Mouse (Mus musculus): Measurements from ENCODE around the gene T2. TPM values are rescaled to one million over a fixed set of nuclear protein-coding genes. Genes with fewer than 3 reads are reported as not detected.

T2 gene
- polyA plus RNA-seq, 1 experiment from 2014 or later = 0.43 TPM

DNA sequence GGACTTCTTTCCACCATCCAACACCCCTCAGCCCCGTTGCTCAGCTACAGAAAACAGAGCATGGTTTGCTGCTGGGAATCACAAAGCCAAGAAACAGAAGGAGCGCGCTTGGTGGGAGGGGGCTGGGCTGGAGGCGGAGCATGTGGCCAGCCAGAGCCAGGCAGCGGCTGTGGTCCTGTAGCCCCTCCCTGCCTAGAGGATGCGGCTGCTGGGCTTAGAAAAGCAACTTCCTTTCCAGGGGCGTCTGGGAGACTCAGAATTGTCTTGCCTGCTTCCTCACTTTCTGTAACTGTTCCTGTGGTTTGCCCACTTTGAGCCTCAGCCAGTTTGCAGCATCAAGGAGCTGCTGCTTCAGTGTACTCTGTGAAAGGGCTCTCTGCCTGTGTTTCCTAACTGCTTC, 16.0 kb downstream of the T2 start:
- no peaks in the 10 kb centered on the region; the same call in 1 of the 2 replicates for H3K27me3 ChIP-seq (replicated peaks; ENCODE audit: control insufficient read depth, insufficient read depth, low read length)
- no peaks in the 10 kb centered on the region for H3K36me3 ChIP-seq (ENCODE audit: control insufficient read depth, insufficient read depth, low read length)
- WGBS = 0% methylated on average over 7 of the region's 7 CpGs
- DNase-seq (ENCODE audit: low spot score) (peak; percentile 73), ATAC-seq (replicated peaks; ENCODE audit: low FRiP score) (peak; percentile 72)
- H3K4me3 ChIP-seq (ENCODE audit: low read depth, low read length) = peak overlapping the region; percentile 32
- H3K9me3 ChIP-seq (ENCODE audit: control insufficient read depth, low read length) = no peaks in the 10 kb centered on the region
- peaks cover 9% of the 10 kb centered on the region; the same call in 1 of the 2 replicates for H3K4me1 ChIP-seq (replicated peaks; ENCODE audit: control insufficient read depth, insufficient read depth, low read length)
- H3K9ac ChIP-seq (ENCODE audit: low read depth, low read length) = peak overlapping the region; percentile 44
- H3K27ac ChIP-seq (ENCODE audit: low read depth, low read length) = 0 out of 2 replicates have a peak overlapping the region, but pooled peaks have one; percentile 35
- peak overlapping the region; percentile 64 for H3K4me2 ChIP-seq

DNA sequence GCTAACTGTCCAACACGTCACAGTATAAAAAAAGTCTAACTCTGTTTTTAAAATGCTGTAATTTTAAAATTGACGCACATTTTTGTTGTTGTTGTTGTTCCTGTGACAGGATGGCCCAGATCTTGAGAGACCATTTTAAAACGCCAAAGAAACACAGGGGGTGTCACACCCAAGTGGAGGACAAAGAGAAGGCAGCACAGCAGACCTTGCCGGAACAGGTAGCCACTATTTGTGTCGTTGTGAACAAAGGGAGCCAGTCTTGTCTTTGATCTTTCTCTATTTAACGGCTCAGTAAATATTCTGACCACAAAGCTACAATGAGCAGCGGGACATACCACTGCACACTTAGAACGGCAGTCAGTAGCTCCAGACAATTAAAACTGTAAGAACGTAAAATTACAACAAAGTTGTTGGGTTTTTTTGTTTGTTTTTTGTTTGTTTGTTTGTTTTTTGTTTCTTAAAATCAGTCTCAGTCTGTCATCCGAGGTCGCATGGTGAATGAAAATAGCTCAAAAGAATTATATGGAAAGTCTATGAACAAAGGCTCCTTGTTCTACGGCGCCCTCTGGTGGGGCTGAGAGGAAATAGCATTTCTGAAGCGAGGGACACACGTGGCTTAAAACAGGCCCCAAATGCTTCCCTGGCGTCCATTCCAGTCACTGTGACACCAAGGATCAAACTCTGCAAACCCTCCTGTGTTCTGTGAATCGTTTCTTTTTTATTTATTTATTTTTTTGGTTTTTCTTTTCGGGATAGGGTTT, 16.7 kb downstream of the T2 start:
- H3K9ac ChIP-seq (ENCODE audit: low read depth, low read length) = peak overlapping the region; percentile 20
- ATAC-seq (replicated peaks; ENCODE audit: low FRiP score) = peak; percentile 74

DNA sequence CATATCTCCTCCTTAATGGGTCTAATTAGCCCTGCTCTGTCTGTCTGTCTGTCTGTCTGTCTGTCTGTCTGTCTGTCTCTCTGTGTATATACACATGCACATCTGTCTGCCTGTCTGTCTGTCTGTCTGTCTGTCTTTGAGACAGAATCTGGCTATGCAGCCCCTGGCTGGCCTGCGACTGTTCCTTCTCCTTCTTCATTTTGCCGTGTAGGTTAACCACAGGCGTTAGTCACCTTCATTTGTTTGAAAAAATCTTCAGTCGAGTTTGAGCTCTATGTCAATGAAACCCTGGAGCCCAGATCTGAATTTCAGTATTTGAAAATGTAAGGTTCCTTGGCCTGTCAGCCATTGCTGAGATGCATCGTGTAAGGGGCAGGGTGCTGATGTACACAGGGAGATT, 21.5 kb downstream of the T2 start:
- no peak overlapping the region for H3K27ac ChIP-seq (ENCODE audit: low read depth, low read length)
- DNase-seq (ENCODE audit: low spot score) = no peak
- H3K4me3 ChIP-seq (ENCODE audit: low read depth, low read length) = no peak overlapping the region
- ATAC-seq (replicated peaks; ENCODE audit: low FRiP score) = no peak
- no peak overlapping the region for H3K4me2 ChIP-seq
- no peak overlapping the region for H3K9ac ChIP-seq (ENCODE audit: low read depth, low read length)
- H3K36me3 ChIP-seq (ENCODE audit: control insufficient read depth, insufficient read depth, low read length) = no peaks in the 10 kb centered on the region
- no peaks in the 10 kb centered on the region for H3K9me3 ChIP-seq (ENCODE audit: control insufficient read depth, low read length)
- no peaks in the 10 kb centered on the region for H3K27me3 ChIP-seq (replicated peaks; ENCODE audit: control insufficient read depth, insufficient read depth, low read length)
- H3K4me1 ChIP-seq (replicated peaks; ENCODE audit: control insufficient read depth, insufficient read depth, low read length) = no peaks in the 10 kb centered on the region
- 41% methylated on average over 5 of the region's 5 CpGs for WGBS

More for the DNA sequence above, 16.7 kb downstream of the T2 start:
- WGBS = 5% methylated on average over 18 of the region's 18 CpGs
- Histone ChIP-seq H3K4me1 (replicated peaks; ENCODE audit: control insufficient read depth, insufficient read depth, low read length) (peaks cover 9% of the 10 kb centered on the region; the same call in 1 of the 2 replicates), H3K4me2 (peak overlapping the region; percentile 64), H3K27ac (ENCODE audit: low read depth, low read length) (0 out of 2 replicates have a peak overlapping the region, but pooled peaks have one; percentile 35), H3K4me3 (ENCODE audit: low read depth, low read length) (peak overlapping the region; percentile 32), H3K36me3 (ENCODE audit: control insufficient read depth, insufficient read depth, low read length) (no peaks in the 10 kb centered on the region), H3K9me3 (ENCODE audit: control insufficient read depth, low read length) (no peaks in the 10 kb centered on the region), H3K27me3 (replicated peaks; ENCODE audit: control insufficient read depth, insufficient read depth, low read length) (no peaks in the 10 kb centered on the region)
- DNase-seq (ENCODE audit: low spot score) = peak; percentile 64

- H3K9ac ChIP-seq (ENCODE audit: low read depth, low read length) = no peak overlapping the region
- no peak overlapping the region for H3K27ac ChIP-seq (ENCODE audit: low read depth, low read length)
- no peaks in the 10 kb centered on the region for H3K36me3 ChIP-seq (ENCODE audit: control insufficient read depth, insufficient read depth, low read length)
- H3K9me3 ChIP-seq (ENCODE audit: control insufficient read depth, low read length) = no peaks in the 10 kb centered on the region
- peaks cover 29% of the 10 kb centered on the region for H3K27me3 ChIP-seq (replicated peaks; ENCODE audit: control insufficient read depth, insufficient read depth, low read length)
- no peak overlapping the region for H3K4me2 ChIP-seq
- 76% methylated on average over 2 of the region's 2 CpGs for WGBS
- H3K4me3 ChIP-seq (ENCODE audit: low read depth, low read length) = no peak overlapping the region
- no peak for ATAC-seq (replicated peaks; ENCODE audit: low FRiP score)
- H3K4me1 ChIP-seq (replicated peaks; ENCODE audit: control insufficient read depth, insufficient read depth, low read length) = no peaks in the 10 kb centered on the region
- DNase-seq (ENCODE audit: low spot score) = no peak
These were observed 29.6 kb downstream of the T2 start for GRCm38 (mm10) chr17:8385441-8385840.

DNA sequence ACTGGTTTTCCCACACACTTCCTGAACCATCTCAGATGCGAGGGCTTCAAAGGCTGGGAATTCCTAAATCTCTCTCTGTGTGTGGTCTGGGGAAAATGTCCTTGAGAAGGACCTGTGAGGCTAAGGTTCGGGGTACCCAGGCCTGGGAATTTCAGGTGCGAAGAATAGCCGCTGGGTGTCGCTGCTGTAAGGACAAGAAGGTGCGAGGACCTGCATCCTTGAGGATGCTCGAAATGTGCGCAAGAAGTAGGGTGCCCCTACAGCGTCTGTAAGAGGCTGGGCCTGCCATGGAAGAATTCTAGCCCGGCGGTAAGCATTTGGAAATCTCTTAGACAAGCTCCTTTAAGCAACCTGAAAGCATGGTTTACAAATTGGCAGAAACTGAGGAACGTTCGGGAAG, 32.7 kb downstream of the T2 start:
- DNase-seq (ENCODE audit: low spot score) = no peak
- 6% methylated on average over 13 of the region's 13 CpGs for WGBS
- Histone ChIP-seq H3K36me3 (ENCODE audit: control insufficient read depth, insufficient read depth, low read length) (no peaks in the 10 kb centered on the region), H3K27ac (ENCODE audit: low read depth, low read length) (no peak overlapping the region), H3K4me3 (ENCODE audit: low read depth, low read length) (no peak overlapping the region), H3K9ac (ENCODE audit: low read depth, low read length) (no peak overlapping the region), H3K4me1 (replicated peaks; ENCODE audit: control insufficient read depth, insufficient read depth, low read length) (no peaks in the 10 kb centered on the region), H3K4me2 (no peak overlapping the region), H3K27me3 (replicated peaks; ENCODE audit: control insufficient read depth, insufficient read depth, low read length) (peaks cover 42% of the 10 kb centered on the region), H3K9me3 (ENCODE audit: control insufficient read depth, low read length) (no peaks in the 10 kb centered on the region)
- no peak for ATAC-seq (replicated peaks; ENCODE audit: low FRiP score)

DNA sequence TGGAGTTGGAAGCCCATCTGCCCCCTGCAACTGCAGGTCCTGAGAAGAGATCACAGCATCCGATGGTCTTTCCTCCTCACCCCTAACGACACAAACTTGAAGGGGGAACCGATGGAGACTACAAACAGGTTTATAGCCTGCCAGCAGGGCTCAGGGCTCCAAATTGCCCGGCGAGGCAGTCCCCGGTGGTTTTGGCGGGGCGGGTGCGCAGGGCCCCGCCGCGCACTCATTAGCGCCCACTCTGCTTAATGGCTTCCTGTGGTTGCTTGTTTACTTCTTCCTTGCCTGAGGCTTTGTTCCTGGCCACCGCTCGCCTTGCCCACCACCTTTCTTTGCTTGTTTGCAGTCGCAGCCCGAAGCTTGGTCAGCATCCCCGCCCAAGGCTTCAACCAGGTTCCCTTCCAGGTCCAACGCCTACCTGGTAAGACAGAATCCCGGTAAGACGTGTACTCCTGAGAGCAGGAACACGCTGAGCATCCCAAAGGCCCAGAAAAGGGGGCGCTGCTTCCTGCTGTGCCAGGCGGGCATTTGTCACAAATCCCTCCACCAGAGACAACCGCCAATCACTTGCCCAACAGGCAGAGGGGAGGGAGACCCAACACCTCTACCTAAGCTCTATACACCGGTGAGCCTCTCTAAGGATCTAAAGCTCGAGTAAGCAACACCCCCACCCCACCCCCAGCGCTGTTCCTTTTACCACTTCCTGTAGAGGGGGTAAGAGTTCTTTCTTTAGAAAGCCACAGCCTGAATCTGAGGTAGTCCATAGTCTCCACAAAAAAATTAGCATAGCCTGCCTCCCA, 33.4 kb downstream of the T2 start:
- DNase-seq (ENCODE audit: low spot score) (no peak), ATAC-seq (replicated peaks; ENCODE audit: low FRiP score) (no peak)
- H3K27me3 ChIP-seq (replicated peaks; ENCODE audit: control insufficient read depth, insufficient read depth, low read length) = peaks cover 42% of the 10 kb centered on the region
- no peaks in the 10 kb centered on the region for H3K36me3 ChIP-seq (ENCODE audit: control insufficient read depth, insufficient read depth, low read length)
- H3K9ac ChIP-seq (ENCODE audit: low read depth, low read length) = no peak overlapping the region
- no peak overlapping the region for H3K27ac ChIP-seq (ENCODE audit: low read depth, low read length)
- no peaks in the 10 kb centered on the region for H3K4me1 ChIP-seq (replicated peaks; ENCODE audit: control insufficient read depth, insufficient read depth, low read length)
- H3K4me3 ChIP-seq (ENCODE audit: low read depth, low read length) = no peak overlapping the region
- WGBS = 1% methylated on average over 28 of the region's 28 CpGs
- H3K4me2 ChIP-seq = peak overlapping the region; percentile 24
- no peaks in the 10 kb centered on the region for H3K9me3 ChIP-seq (ENCODE audit: control insufficient read depth, low read length)

- H3K27me3 ChIP-seq (replicated peaks; ENCODE audit: control insufficient read depth, insufficient read depth, low read length) = peaks cover 42% of the 10 kb centered on the region
- H3K4me2 ChIP-seq = no peak overlapping the region
- no peaks in the 10 kb centered on the region for H3K4me1 ChIP-seq (replicated peaks; ENCODE audit: control insufficient read depth, insufficient read depth, low read length)
- H3K9ac ChIP-seq (ENCODE audit: low read depth, low read length) = no peak overlapping the region
- no peak overlapping the region for H3K27ac ChIP-seq (ENCODE audit: low read depth, low read length)
- WGBS = 3% methylated on average over 10 of the region's 10 CpGs
- H3K9me3 ChIP-seq (ENCODE audit: control insufficient read depth, low read length) = no peaks in the 10 kb centered on the region
- H3K36me3 ChIP-seq (ENCODE audit: control insufficient read depth, insufficient read depth, low read length) = no peaks in the 10 kb centered on the region
- ATAC-seq (replicated peaks; ENCODE audit: low FRiP score) (no peak), DNase-seq (ENCODE audit: low spot score) (no peak)
- no peak overlapping the region for H3K4me3 ChIP-seq (ENCODE audit: low read depth, low read length)
These were observed 34.0 kb downstream of the T2 start for GRCm38 (mm10) chr17:8389790-8390095.

DNA sequence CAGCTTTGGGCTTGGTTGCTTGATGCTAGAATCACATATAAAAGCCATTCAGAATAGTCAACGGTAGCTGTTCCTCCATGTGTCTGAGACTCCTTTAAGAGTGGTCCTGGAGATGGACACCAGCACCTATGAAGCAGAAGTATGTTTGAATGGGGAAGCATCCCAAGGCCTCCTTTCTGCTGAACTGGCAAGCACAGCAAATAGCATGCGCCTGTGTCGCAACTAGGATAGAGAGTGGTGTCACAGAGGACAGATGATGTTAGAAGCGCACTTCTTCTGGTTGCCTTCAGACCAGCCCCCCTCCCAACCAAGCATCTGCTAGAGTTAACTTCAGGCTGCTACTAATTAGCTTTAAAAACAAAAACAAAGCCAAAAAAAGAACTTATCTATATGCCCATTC, 34.7 kb downstream of the T2 start:
- WGBS = 55% methylated on average over 4 of the region's 4 CpGs

More for the DNA sequence above, 34.7 kb downstream of the T2 start:
- H3K36me3 ChIP-seq (ENCODE audit: control insufficient read depth, insufficient read depth, low read length) = no peaks in the 10 kb centered on the region
- H3K4me1 ChIP-seq (replicated peaks; ENCODE audit: control insufficient read depth, insufficient read depth, low read length) = no peaks in the 10 kb centered on the region
- no peak for ATAC-seq (replicated peaks; ENCODE audit: low FRiP score)
- no peak for DNase-seq (ENCODE audit: low spot score)
- H3K9ac ChIP-seq (ENCODE audit: low read depth, low read length) = no peak overlapping the region
- H3K27me3 ChIP-seq (replicated peaks; ENCODE audit: control insufficient read depth, insufficient read depth, low read length) = peaks cover 42% of the 10 kb centered on the region
- H3K9me3 ChIP-seq (ENCODE audit: control insufficient read depth, low read length) = no peaks in the 10 kb centered on the region
- H3K4me3 ChIP-seq (ENCODE audit: low read depth, low read length) = no peak overlapping the region
- no peak overlapping the region for H3K4me2 ChIP-seq
- H3K27ac ChIP-seq (ENCODE audit: low read depth, low read length) = no peak overlapping the region
